Mouse (Mus musculus) E14TG2a.4 (cell line): ENCODE measurements around the gene 1110051M20Rik.
A peak's percentile ranks its signal among the peaks of the same experiment; 100 is the strongest.

Experiments
- H3K27me3 ChIP-seq: 2 replicates; pipeline ENCODE4 v1.6.1; 2014; ENCODE audit warnings: low read length, control low read depth; ENCODE audit not compliant: insufficient read depth
- H3K36me3 ChIP-seq: 2 replicates; pipeline ENCODE4 v1.6.1; 2014; ENCODE audit warnings: low read length, control low read depth; ENCODE audit not compliant: insufficient read depth
- H3K4me1 ChIP-seq: replicated peaks from 2 replicates; pipeline ENCODE4 v1.6.1; 2014; ENCODE audit warnings: low read depth, low read length, control low read depth
- H3K4me3 ChIP-seq: replicated peaks from 2 replicates; pipeline ENCODE4 v1.5.1; 2014; ENCODE audit warnings: mild to moderate bottlenecking, low read length
- H3K9me3 ChIP-seq: 2 replicates; pipeline ENCODE4 v1.6.1; 2014; ENCODE audit warnings: low read length, control low read depth
- CTCF ChIP-seq: conservative IDR thresholded peaks from 2 replicates; pipeline ENCODE4 v1.5.1; 2014; ENCODE audit warnings: low read length
- NANOG ChIP-seq: IDR thresholded peaks from 2 replicates; pipeline ENCODE4 v1.6.1; 2014; ENCODE audit warnings: borderline replicate concordance, low read length, mixed read lengths
- POU5F1 ChIP-seq: IDR thresholded peaks from 2 replicates; pipeline ENCODE4 v1.6.1; 2014; ENCODE audit warnings: low read length, borderline replicate concordance

The 1110051M20Rik gene

DNA sequence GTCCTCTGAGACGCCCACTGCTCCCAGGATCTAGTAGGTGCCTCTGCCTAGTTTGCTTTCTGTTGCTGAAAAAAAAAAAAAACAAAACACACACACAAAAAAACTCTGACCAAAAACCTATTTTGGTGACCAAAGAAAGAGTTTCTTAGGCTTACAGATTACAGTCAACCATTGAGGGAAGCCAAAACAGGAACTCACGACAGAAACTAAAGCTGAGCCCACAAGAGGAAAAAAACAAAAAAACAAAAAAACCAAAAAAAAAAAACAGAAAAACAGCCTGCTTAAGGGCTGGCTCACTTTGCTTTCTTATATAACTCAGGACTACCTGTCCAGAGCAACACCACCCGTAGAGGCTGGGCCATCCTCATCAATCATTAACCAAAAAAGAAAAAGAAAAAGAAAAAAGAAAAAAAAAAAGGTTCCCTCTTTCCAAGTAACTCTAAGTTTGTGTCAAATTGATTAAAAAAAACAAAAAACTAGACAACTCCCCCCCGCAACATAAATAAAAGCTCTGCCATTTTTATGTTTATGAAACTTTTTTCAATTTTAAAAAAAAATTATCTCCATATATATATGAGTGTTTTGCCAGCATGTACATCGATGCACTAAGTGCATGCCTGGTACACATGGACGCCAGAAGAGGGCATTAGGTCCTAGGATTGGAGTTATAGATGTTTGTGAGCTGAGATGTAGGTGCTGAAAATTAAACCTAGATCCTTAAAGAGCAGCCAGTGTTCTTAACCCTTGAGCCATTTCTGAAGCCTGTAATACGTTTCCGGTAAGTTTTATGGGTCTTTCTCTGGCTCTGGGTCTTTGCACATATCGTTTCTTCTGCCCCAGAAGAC, 8.9 kb upstream of the 1110051M20Rik start:
- Histone ChIP-seq H3K27me3 (peaks cover 24% of the 10 kb centered on the region), H3K9me3 (no peaks in the 10 kb centered on the region), H3K36me3 (no peaks in the 10 kb centered on the region), H3K4me1 (peaks cover 24% of the 10 kb centered on the region), H3K4me3 (no peak overlapping the region)
- no peak for TF ChIP-seq POU5F1
- TF ChIP-seq CTCF, result no peak
- TF ChIP-seq NANOG, result no peak

- Histone ChIP-seq H3K27me3 (peaks cover 16% of the 10 kb centered on the region), H3K4me1 (peaks cover 18% of the 10 kb centered on the region), H3K9me3 (no peaks in the 10 kb centered on the region), H3K36me3 (no peaks in the 10 kb centered on the region), H3K4me3 (peak overlapping the region; percentile 29; the same call in 1 of the 2 replicates)
- TF ChIP-seq POU5F1, result no peak
- TF ChIP-seq NANOG, result no peak
- TF ChIP-seq CTCF, result no peak
Measured at GRCm38 (mm10) chr2:91452658-91453057, 8.2 kb upstream of the 1110051M20Rik start.

- no peaks in the 10 kb centered on the region for H3K9me3 ChIP-seq
- H3K4me1 ChIP-seq, result peaks cover 8% of the 10 kb centered on the region
- H3K36me3 ChIP-seq, result no peaks in the 10 kb centered on the region
- TF ChIP-seq NANOG (no peak), CTCF (no peak), POU5F1 (no peak)
- H3K4me3 ChIP-seq, result no peak overlapping the region
- H3K27me3 ChIP-seq, result peaks cover 13% of the 10 kb centered on the region
Measured at GRCm38 (mm10) chr2:91450316-91450715, 5.8 kb upstream of the 1110051M20Rik start.

- Histone ChIP-seq H3K4me1 (peaks cover 8% of the 10 kb centered on the region), H3K4me3 (no peak overlapping the region), H3K9me3 (no peaks in the 10 kb centered on the region), H3K27me3 (peaks cover 7% of the 10 kb centered on the region), H3K36me3 (no peaks in the 10 kb centered on the region)
- TF ChIP-seq CTCF, result no peak
- TF ChIP-seq POU5F1, result no peak
- no peak for TF ChIP-seq NANOG
Measured at GRCm38 (mm10) chr2:91449662-91450061, 5.2 kb upstream of the 1110051M20Rik start.

DNA sequence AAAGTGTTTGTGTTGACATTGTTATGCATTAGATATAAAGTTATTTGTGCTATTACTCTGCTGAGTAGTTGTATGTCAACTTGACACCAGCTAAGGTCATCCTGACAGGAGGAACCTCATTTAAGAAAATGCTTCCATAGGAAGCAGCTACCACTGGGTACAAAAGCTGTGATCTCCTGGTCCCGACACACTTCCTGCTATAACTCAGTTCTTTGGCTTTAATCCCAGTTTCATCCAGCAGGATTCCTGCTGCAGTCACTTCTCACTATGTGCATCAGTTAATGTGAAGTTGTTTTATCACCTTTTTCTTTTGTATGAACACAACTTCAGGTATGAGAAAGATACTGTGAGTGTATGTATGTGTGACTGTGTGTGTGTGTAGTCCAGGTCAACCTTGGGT, 2.3 kb downstream of the 1110051M20Rik start:
- TF ChIP-seq POU5F1 (no peak), NANOG (no peak), CTCF (no peak)
- no peak overlapping the region for H3K4me3 ChIP-seq
- H3K27me3 ChIP-seq, result no peaks in the 10 kb centered on the region
- peaks cover 29% of the 10 kb centered on the region for H3K4me1 ChIP-seq
- H3K9me3 ChIP-seq, result no peaks in the 10 kb centered on the region
- H3K36me3 ChIP-seq, result no peaks in the 10 kb centered on the region

DNA sequence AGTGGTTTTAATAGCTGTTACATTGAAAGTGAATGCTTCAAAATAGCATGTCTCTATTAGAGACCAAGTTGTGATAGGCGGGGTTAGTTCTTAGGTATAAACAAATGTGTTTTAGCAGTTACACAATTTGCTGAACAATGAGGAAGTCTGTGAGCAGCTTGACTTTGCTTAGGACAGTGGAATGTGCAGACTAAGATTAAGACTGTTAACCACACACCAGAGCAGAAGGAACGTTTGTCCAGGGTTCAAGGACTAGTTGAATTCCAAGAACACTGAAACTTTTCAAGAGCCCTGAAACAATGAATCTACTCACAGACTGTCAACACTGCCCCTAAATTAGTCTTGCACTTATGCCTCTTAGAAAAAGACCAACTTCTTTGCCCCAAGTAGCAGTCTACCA, 2.8 kb downstream of the 1110051M20Rik start:
- Histone ChIP-seq H3K36me3 (no peaks in the 10 kb centered on the region), H3K27me3 (no peaks in the 10 kb centered on the region), H3K4me1 (peaks cover 29% of the 10 kb centered on the region), H3K9me3 (no peaks in the 10 kb centered on the region), H3K4me3 (no peak overlapping the region)
- no peak for TF ChIP-seq NANOG
- no peak for TF ChIP-seq CTCF
- TF ChIP-seq POU5F1, result no peak

DNA sequence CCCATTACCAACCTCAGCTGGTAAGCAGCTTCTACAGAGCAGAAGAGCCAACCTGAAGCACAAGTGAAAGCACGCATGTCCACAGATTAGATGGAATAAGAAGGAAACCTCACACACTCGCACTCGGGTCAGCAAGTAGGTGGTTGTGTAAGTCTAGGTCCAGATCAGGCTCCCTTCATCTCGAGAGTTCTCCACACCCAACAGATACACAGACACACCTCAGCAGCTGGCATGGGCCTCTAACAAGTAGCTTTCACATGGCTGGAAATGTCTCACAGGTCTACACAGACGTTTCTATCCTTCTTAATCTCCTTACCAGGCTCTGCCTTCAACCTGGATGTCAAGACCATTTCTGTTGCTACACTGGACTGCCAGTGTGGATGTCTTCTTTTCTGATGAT, 3.8 kb downstream of the 1110051M20Rik start:
- Histone ChIP-seq H3K36me3 (no peaks in the 10 kb centered on the region), H3K27me3 (no peaks in the 10 kb centered on the region), H3K4me3 (no peak overlapping the region), H3K4me1 (peaks cover 29% of the 10 kb centered on the region), H3K9me3 (no peaks in the 10 kb centered on the region)
- TF ChIP-seq NANOG (no peak), POU5F1 (no peak), CTCF (no peak)

GRCm38 (mm10) chr2:91439876-91440275, 4.6 kb downstream of the 1110051M20Rik start:
- Histone ChIP-seq H3K27me3 (no peaks in the 10 kb centered on the region), H3K9me3 (no peaks in the 10 kb centered on the region)
- TF ChIP-seq CTCF, result no peak
- no peak for TF ChIP-seq POU5F1
- no peak for TF ChIP-seq NANOG

DNA sequence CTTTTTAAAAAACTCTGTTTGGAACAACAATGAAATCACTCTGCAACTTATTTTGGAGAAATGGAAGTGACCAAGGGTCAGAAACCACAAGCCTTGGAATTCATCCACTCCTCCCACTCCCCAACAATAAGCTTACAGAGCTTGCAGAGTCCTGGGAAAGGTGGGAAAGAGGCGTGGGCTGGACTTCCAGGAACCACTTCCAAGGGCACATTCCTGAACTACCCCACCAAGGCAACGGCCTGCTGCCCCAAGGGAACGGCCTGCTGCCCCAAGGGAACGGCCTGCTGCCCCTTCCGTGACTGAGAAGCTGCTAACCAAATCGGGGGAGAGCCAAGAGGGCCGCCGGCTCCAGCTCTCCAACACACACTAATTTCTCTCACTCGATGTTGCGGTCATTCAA, 5.2 kb downstream of the 1110051M20Rik start:
- Histone ChIP-seq H3K9me3 (no peaks in the 10 kb centered on the region), H3K4me3 (peak overlapping the region; percentile 61), H3K36me3 (no peaks in the 10 kb centered on the region), H3K27me3 (no peaks in the 10 kb centered on the region), H3K4me1 (peaks cover 29% of the 10 kb centered on the region)
- no peak for TF ChIP-seq POU5F1
- no peak for TF ChIP-seq NANOG
- no peak for TF ChIP-seq CTCF

More at GRCm38 (mm10) chr2:91439876-91440275, 4.6 kb downstream of the 1110051M20Rik start:
- H3K36me3 ChIP-seq, result no peaks in the 10 kb centered on the region
- H3K4me1 ChIP-seq, result peaks cover 29% of the 10 kb centered on the region
- H3K4me3 ChIP-seq, result no peak overlapping the region
